In genomic region chr6:126202959-126203358, GRCm38 (mm10) we compare ENCODE assay signal across 11 mouse cellular contexts. TPM values are rescaled to one million over a fixed set of nuclear protein-coding genes. Genes with fewer than 3 reads are reported as not detected.
DNase-seq lines count a peak whose midpoint lies in the region; ATAC-seq and TF ChIP-seq lines count a peak whose summit lies in the region.
"Had no signal": no experiment of that assay in that cellular context is flagged by ENCODE, and none has a peak within 500 bp of the region (broad histone marks: within the 10 kb centered on the region; RNA-seq: fewer than 3 reads in every experiment).

No protein-coding gene starts in this region.

- WGBS in heart, embryonic 11.5 days (ENCODE audit: insufficient replicate concordance) = 48% methylated on average over 7 of the region's 7 CpGs
- WGBS in kidney, embryonic 14.5 days = 21% methylated on average over 7 of the region's 7 CpGs
- 42% methylated on average over 7 of the region's 7 CpGs for WGBS in stomach, postnatal 0 days

- ATAC-seq in heart, embryonic 11.5 days (replicated peaks; ENCODE audit: insufficient number of reproducible peaks, low FRiP score, low TSS enrichment) = peak; percentile 73
- ATAC-seq in kidney, embryonic 14.5 days (ENCODE audit: low FRiP score, low TSS enrichment) = peak; percentile 89
- ATAC-seq in stomach, postnatal 0 days (ENCODE audit: low FRiP score, low TSS enrichment) = 0 out of 2 replicates have a peak, but pooled peaks have one; percentile 29
- ATAC-seq: activated CD4-positive, CD25-positive, alpha-beta regulatory T cell, adult 4 months had no signal

- TF ChIP-seq EP300 in stomach, postnatal 0 days (optimal IDR thresholded peaks at IDR 0.05) = no peak

- intact Hi-C loops in heart, postnatal 14 days (cut with DNase I) = no loop called here

- H3K27ac ChIP-seq in heart, embryonic 11.5 days (ENCODE audit: low read depth, low read length) = no peak overlapping the region
- H3K27ac ChIP-seq in kidney, embryonic 14.5 days (ENCODE audit: low read depth, low read length) = no peak overlapping the region
- H3K27ac ChIP-seq in stomach, postnatal 0 days (replicated peaks) = no peak overlapping the region

- H3K9me3 ChIP-seq in heart, embryonic 11.5 days (replicated peaks; ENCODE audit: control insufficient read depth, low read length) = no peaks in the 10 kb centered on the region
- H3K9me3 ChIP-seq in kidney, embryonic 14.5 days (ENCODE audit: control insufficient read depth, low read length) = no peaks in the 10 kb centered on the region
- no peaks in the 10 kb centered on the region for H3K9me3 ChIP-seq in stomach, postnatal 0 days (ENCODE audit: control insufficient read depth, low read length)

- H3K36me3 ChIP-seq in heart, embryonic 11.5 days (ENCODE audit: control insufficient read depth, insufficient read depth, low read length) = no peaks in the 10 kb centered on the region
- H3K36me3 ChIP-seq in kidney, embryonic 14.5 days (ENCODE audit: control insufficient read depth, insufficient read depth, low read length) = no peaks in the 10 kb centered on the region
- H3K36me3 ChIP-seq in stomach, postnatal 0 days (ENCODE audit: control insufficient read depth, insufficient read depth, low read length) = no peaks in the 10 kb centered on the region

- H3K27me3 ChIP-seq in heart, embryonic 11.5 days (ENCODE audit: control insufficient read depth, insufficient read depth, low read length) = 0 out of 2 replicates have a peak, but pooled peaks cover 3% of the 10 kb centered on the region
- no peaks in the 10 kb centered on the region for H3K27me3 ChIP-seq in kidney, embryonic 14.5 days (ENCODE audit: control insufficient read depth, insufficient read depth, low read length)
- no peaks in the 10 kb centered on the region for H3K27me3 ChIP-seq in stomach, postnatal 0 days (ENCODE audit: control insufficient read depth, insufficient read depth, low read length)

- H3K4me3 ChIP-seq in heart, embryonic 11.5 days (ENCODE audit: low read depth, low read length) = no peak overlapping the region
- no peak overlapping the region for H3K4me3 ChIP-seq in kidney, embryonic 14.5 days (ENCODE audit: low read length)
- H3K4me3 ChIP-seq in stomach, postnatal 0 days (ENCODE audit: low read depth, low read length) = no peak overlapping the region

- no peak for TF ChIP-seq CTCF in stomach, postnatal 0 days (IDR thresholded peaks at IDR 0.05; ENCODE audit: low read depth)

- H3K9ac ChIP-seq in heart, embryonic 11.5 days (ENCODE audit: low read depth, low read length) = no peak overlapping the region
- H3K9ac ChIP-seq in kidney, embryonic 14.5 days (ENCODE audit: low read depth, low read length) = no peak overlapping the region
- no peak overlapping the region for H3K9ac ChIP-seq in stomach, postnatal 0 days (ENCODE audit: low read length)

- H3K4me2 ChIP-seq in heart, embryonic 11.5 days = no peak overlapping the region
- H3K4me2 ChIP-seq in kidney, embryonic 14.5 days (replicated peaks; ENCODE audit: low read depth, low read length) = no peak overlapping the region
- H3K4me2 ChIP-seq in stomach, postnatal 0 days (replicated peaks; ENCODE audit: low read depth) = no peak overlapping the region

- peaks cover 8% of the 10 kb centered on the region for H3K4me1 ChIP-seq in heart, embryonic 11.5 days (ENCODE audit: control insufficient read depth, insufficient read depth, low read length)
- peaks cover 12% of the 10 kb centered on the region for H3K4me1 ChIP-seq in kidney, embryonic 14.5 days (ENCODE audit: control insufficient read depth, insufficient read depth, low read length)
- H3K4me1 ChIP-seq in stomach, postnatal 0 days (replicated peaks; ENCODE audit: control insufficient read depth, insufficient read depth) = no peaks in the 10 kb centered on the region

- DNase-seq in heart, postnatal 14 days = no peak
- DNase-seq in urinary bladder, adult 18-20 months (ENCODE audit: low spot score in 2 of 2) = peak; percentile 1 to 8
- DNase-seq in urinary bladder, postnatal 4 days (ENCODE audit: low spot score in 2 of 2) = no peak
- peak; percentile 14 for DNase-seq in stomach, postnatal 0 days (ENCODE audit: low spot score)
- no peak for DNase-seq in cerebellum, adult 8-10 months
- DNase-seq in layer of hippocampus, adult 8-10 months (ENCODE audit: low spot score in 2 of 2) = no peak
- DNase-seq: cerebellum, adult 9-11 months; lung, postnatal 14 days had no signal

RNA-seq across cellular contexts. Expression of gene Ntf3, which starts 36.2 kb away (rescaled TPM):
- 8.6 and 8.8 TPM in 2 replicates for polyA plus RNA-seq in heart, embryonic 11.5 days (2014; fragmentation: Nextera tagmentation; extraction: Ambion mirVana)
- total RNA-seq in heart, postnatal 14 days (2021) = 1 to 10 TPM; 3.5 TPM
- polyA plus RNA-seq in kidney, embryonic 14.5 days (2014; fragmentation: Nextera tagmentation; extraction: Ambion mirVana) = 20.7 TPM in 2 replicates
- 7.2 and 8.9 TPM in 2 replicates for polyA plus RNA-seq in stomach, postnatal 0 days (2015; fragmentation: Nextera tagmentation; extraction: Ambion mirVana)
- total RNA-seq in layer of hippocampus, adult 8-10 months (2022) = 1 to 10 TPM; 9.1 to 10.0 (median 9.8) TPM
- polyA plus RNA-seq: activated CD4-positive, CD25-positive, alpha-beta regulatory T cell, adult 4 months had no signal

Comparison
In these comparisons a context has a peak if more than half of its experiments do, and no peak if none do; other contexts are left out.
1. DNase-seq: peak in urinary bladder, adult 18-20 months (2 of 2) and stomach, postnatal 0 days (single experiment); none in heart, postnatal 14 days (0 of 2), urinary bladder, postnatal 4 days (0 of 2), cerebellum, adult 8-10 months (single experiment) and layer of hippocampus, adult 8-10 months (0 of 2).
2. ATAC-seq: peak in every context shown above with its lines; median percentile 89 in kidney, embryonic 14.5 days; 73 in heart, embryonic 11.5 days; 29 in stomach, postnatal 0 days.